Mouse (Mus musculus): Measurements from ENCODE around the gene Ppp2r2c. TPM values are rescaled to one million over a fixed set of nuclear protein-coding genes. Genes with fewer than 3 reads are reported as not detected.

Ppp2r2c gene
- polyA plus RNA-seq, 1 experiment from 2014 or later = 0.24 TPM

GRCm38 (mm10) chr5:36887299-36887988 is 19.1 kb downstream of the Ppp2r2c start:
- ATAC-seq (ENCODE audit: insufficient number of reproducible peaks, low FRiP score, low TSS enrichment, low read depth) (no peak; the same call in 1 of the 2 replicates), DNase-seq (ENCODE audit: low spot score) (no peak)
- H3K27ac ChIP-seq (replicated peaks; ENCODE audit: low read depth, low read length) = no peak overlapping the region
- H3K9me3 ChIP-seq (ENCODE audit: control insufficient read depth, low read length) = no peaks in the 10 kb centered on the region
- 0 out of 2 replicates have a peak, but pooled peaks cover 3% of the 10 kb centered on the region for H3K27me3 ChIP-seq (ENCODE audit: control insufficient read depth, insufficient read depth, low read length)
- H3K36me3 ChIP-seq (ENCODE audit: control insufficient read depth, insufficient read depth, low read length) = no peaks in the 10 kb centered on the region
- no peak overlapping the region for H3K4me3 ChIP-seq (ENCODE audit: low read depth, low read length)
- H3K4me2 ChIP-seq (ENCODE audit: low read depth, severe bottlenecking) = no peak overlapping the region
- no peak overlapping the region for H3K9ac ChIP-seq (ENCODE audit: low read length)
- WGBS = 30% methylated on average over 9 of the region's 9 CpGs
- no peaks in the 10 kb centered on the region; the same call in 1 of the 2 replicates for H3K4me1 ChIP-seq (ENCODE audit: control insufficient read depth, insufficient read depth, low read length)

- Histone ChIP-seq H3K4me3 (ENCODE audit: low read depth, low read length) (no peak overlapping the region), H3K4me1 (ENCODE audit: control insufficient read depth, insufficient read depth, low read length) (no peaks in the 10 kb centered on the region; the same call in 1 of the 2 replicates), H3K9ac (ENCODE audit: low read length) (no peak overlapping the region), H3K27ac (replicated peaks; ENCODE audit: low read depth, low read length) (no peak overlapping the region), H3K36me3 (ENCODE audit: control insufficient read depth, insufficient read depth, low read length) (no peaks in the 10 kb centered on the region), H3K4me2 (ENCODE audit: low read depth, severe bottlenecking) (no peak overlapping the region), H3K27me3 (ENCODE audit: control insufficient read depth, insufficient read depth, low read length) (0 out of 2 replicates have a peak, but pooled peaks cover 3% of the 10 kb centered on the region), H3K9me3 (ENCODE audit: control insufficient read depth, low read length) (no peaks in the 10 kb centered on the region)
- DNase-seq (ENCODE audit: low spot score) = no peak
- WGBS = 82% methylated on average over 8 of the region's 8 CpGs
- ATAC-seq (ENCODE audit: insufficient number of reproducible peaks, low FRiP score, low TSS enrichment, low read depth) = no peak
These were observed 20.2 kb downstream of the Ppp2r2c start for GRCm38 (mm10) chr5:36888501-36888900.

GRCm38 (mm10) chr5:36888911-36889310 is 20.6 kb downstream of the Ppp2r2c start:
- no peak overlapping the region for H3K27ac ChIP-seq (replicated peaks; ENCODE audit: low read depth, low read length)
- no peaks in the 10 kb centered on the region for H3K9me3 ChIP-seq (ENCODE audit: control insufficient read depth, low read length)
- 0 out of 2 replicates have a peak, but pooled peaks cover 3% of the 10 kb centered on the region for H3K27me3 ChIP-seq (ENCODE audit: control insufficient read depth, insufficient read depth, low read length)
- no peaks in the 10 kb centered on the region; the same call in 1 of the 2 replicates for H3K4me1 ChIP-seq (ENCODE audit: control insufficient read depth, insufficient read depth, low read length)
- H3K4me2 ChIP-seq (ENCODE audit: low read depth, severe bottlenecking) = no peak overlapping the region
- H3K4me3 ChIP-seq (ENCODE audit: low read depth, low read length) = no peak overlapping the region
- ATAC-seq (ENCODE audit: insufficient number of reproducible peaks, low FRiP score, low TSS enrichment, low read depth) (no peak), DNase-seq (ENCODE audit: low spot score) (no peak)
- H3K9ac ChIP-seq (ENCODE audit: low read length) = no peak overlapping the region
- 88% methylated on average over 11 of the region's 11 CpGs for WGBS
- no peaks in the 10 kb centered on the region for H3K36me3 ChIP-seq (ENCODE audit: control insufficient read depth, insufficient read depth, low read length)

DNA sequence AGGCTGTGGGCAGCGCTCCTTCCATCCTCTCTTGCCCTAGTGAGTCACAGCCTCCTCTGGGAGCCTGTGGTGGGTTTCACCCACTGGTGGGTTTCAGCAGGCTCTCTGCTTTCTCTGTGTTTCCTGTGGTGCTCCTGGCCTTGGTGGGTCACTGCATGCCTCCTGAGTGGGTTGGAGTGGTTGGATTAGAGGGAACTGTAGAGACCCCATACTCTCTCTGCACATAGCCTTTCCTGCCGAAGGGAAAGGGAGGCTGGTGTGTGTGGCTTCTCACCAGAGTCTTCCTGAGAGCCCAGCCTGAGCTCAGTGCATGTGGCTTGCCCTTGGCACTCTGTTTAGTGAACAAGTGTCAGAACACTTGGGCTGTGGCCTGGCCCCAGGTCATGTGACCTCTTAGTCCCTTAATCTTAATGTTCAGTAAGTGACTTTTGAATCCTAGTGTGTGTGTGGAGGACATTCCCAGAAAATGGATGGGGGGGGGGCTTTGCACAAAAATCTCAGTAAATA is 21.1 kb downstream of the Ppp2r2c start:
- no peak overlapping the region for H3K27ac ChIP-seq (replicated peaks; ENCODE audit: low read depth, low read length)
- H3K4me2 ChIP-seq (ENCODE audit: low read depth, severe bottlenecking) = no peak overlapping the region
- H3K4me3 ChIP-seq (ENCODE audit: low read depth, low read length) = no peak overlapping the region
- 91% methylated on average over 2 of the region's 2 CpGs for whole genome bisulfite sequencing
- no peak for ATAC-seq (ENCODE audit: insufficient number of reproducible peaks, low FRiP score, low TSS enrichment, low read depth)
- no peak for DNase-seq (ENCODE audit: low spot score)
- H3K27me3 ChIP-seq (ENCODE audit: control insufficient read depth, insufficient read depth, low read length) = 0 out of 2 replicates have a peak, but pooled peaks cover 3% of the 10 kb centered on the region
- no peaks in the 10 kb centered on the region for H3K9me3 ChIP-seq (ENCODE audit: control insufficient read depth, low read length)
- no peaks in the 10 kb centered on the region for H3K36me3 ChIP-seq (ENCODE audit: control insufficient read depth, insufficient read depth, low read length)
- no peaks in the 10 kb centered on the region; the same call in 1 of the 2 replicates for H3K4me1 ChIP-seq (ENCODE audit: control insufficient read depth, insufficient read depth, low read length)
- H3K9ac ChIP-seq (ENCODE audit: low read length) = no peak overlapping the region

- Histone ChIP-seq H3K9me3 (ENCODE audit: control insufficient read depth, low read length) (no peaks in the 10 kb centered on the region), H3K9ac (ENCODE audit: low read length) (no peak overlapping the region), H3K4me3 (ENCODE audit: low read depth, low read length) (no peak overlapping the region), H3K4me2 (ENCODE audit: low read depth, severe bottlenecking) (no peak overlapping the region), H3K27me3 (ENCODE audit: control insufficient read depth, insufficient read depth, low read length) (0 out of 2 replicates have a peak, but pooled peaks cover 3% of the 10 kb centered on the region), H3K27ac (replicated peaks; ENCODE audit: low read depth, low read length) (no peak overlapping the region), H3K4me1 (ENCODE audit: control insufficient read depth, insufficient read depth, low read length) (no peaks in the 10 kb centered on the region; the same call in 1 of the 2 replicates), H3K36me3 (ENCODE audit: control insufficient read depth, insufficient read depth, low read length) (no peaks in the 10 kb centered on the region)
- ATAC-seq (ENCODE audit: insufficient number of reproducible peaks, low FRiP score, low TSS enrichment, low read depth) (no peak), DNase-seq (ENCODE audit: low spot score) (no peak)
- WGBS = 44% methylated on average over 9 of the region's 9 CpGs
These were observed 22.5 kb downstream of the Ppp2r2c start for GRCm38 (mm10) chr5:36890794-36891193.

- DNase-seq (ENCODE audit: low spot score) = no peak
- Histone ChIP-seq H3K36me3 (ENCODE audit: control insufficient read depth, insufficient read depth, low read length) (no peaks in the 10 kb centered on the region), H3K4me2 (ENCODE audit: low read depth, severe bottlenecking) (no peak overlapping the region), H3K9me3 (ENCODE audit: control insufficient read depth, low read length) (no peaks in the 10 kb centered on the region), H3K4me1 (ENCODE audit: control insufficient read depth, insufficient read depth, low read length) (no peaks in the 10 kb centered on the region; the same call in 1 of the 2 replicates), H3K4me3 (ENCODE audit: low read depth, low read length) (no peak overlapping the region), H3K27ac (replicated peaks; ENCODE audit: low read depth, low read length) (no peak overlapping the region), H3K27me3 (ENCODE audit: control insufficient read depth, insufficient read depth, low read length) (peaks cover 3% of the 10 kb centered on the region; the same call in 1 of the 2 replicates), H3K9ac (ENCODE audit: low read length) (no peak overlapping the region)
- ATAC-seq (ENCODE audit: insufficient number of reproducible peaks, low FRiP score, low TSS enrichment, low read depth) = no peak
- 54% methylated on average over 4 of the region's 4 CpGs for WGBS
These were observed 23.6 kb downstream of the Ppp2r2c start for GRCm38 (mm10) chr5:36891793-36892470.

DNA sequence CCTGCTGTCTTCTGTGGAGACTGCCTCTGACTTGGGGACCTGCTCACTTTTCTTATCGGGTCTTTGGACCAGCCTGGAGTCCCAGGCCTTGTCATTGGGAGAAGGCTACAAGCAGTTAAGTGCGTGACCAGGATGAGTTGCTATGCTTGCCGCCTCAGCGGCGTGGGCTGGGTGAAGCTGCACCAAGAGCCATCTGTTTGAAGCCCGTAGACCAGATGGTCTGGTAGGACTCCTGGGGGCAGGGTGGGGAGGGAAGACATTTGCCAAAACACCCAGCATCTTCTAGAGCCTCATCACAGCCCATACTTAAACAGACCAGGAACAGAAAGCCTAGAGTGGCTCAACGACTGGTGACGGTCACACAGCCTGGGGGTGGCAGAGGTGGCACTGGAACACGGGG is 24.9 kb downstream of the Ppp2r2c start:
- H3K36me3 ChIP-seq (ENCODE audit: control insufficient read depth, insufficient read depth, low read length) = no peaks in the 10 kb centered on the region

GRCm38 (mm10) chr5:36894070-36894469 is 25.8 kb downstream of the Ppp2r2c start:
- no peak overlapping the region for H3K4me3 ChIP-seq (ENCODE audit: low read depth, low read length)
- H3K36me3 ChIP-seq (ENCODE audit: control insufficient read depth, insufficient read depth, low read length) = no peaks in the 10 kb centered on the region
- ATAC-seq (ENCODE audit: insufficient number of reproducible peaks, low FRiP score, low TSS enrichment, low read depth) (no peak), DNase-seq (ENCODE audit: low spot score) (no peak)
- WGBS = 69% methylated on average over 10 of the region's 10 CpGs
- no peaks in the 10 kb centered on the region for H3K4me1 ChIP-seq (ENCODE audit: control insufficient read depth, insufficient read depth, low read length)
- H3K4me2 ChIP-seq (ENCODE audit: low read depth, severe bottlenecking) = no peak overlapping the region
- H3K9ac ChIP-seq (ENCODE audit: low read length) = no peak overlapping the region
- H3K27me3 ChIP-seq (ENCODE audit: control insufficient read depth, insufficient read depth, low read length) = peaks cover 3% of the 10 kb centered on the region; the same call in 1 of the 2 replicates
- H3K27ac ChIP-seq (replicated peaks; ENCODE audit: low read depth, low read length) = no peak overlapping the region
- H3K9me3 ChIP-seq (ENCODE audit: control insufficient read depth, low read length) = no peaks in the 10 kb centered on the region

More for the DNA sequence above, 24.9 kb downstream of the Ppp2r2c start:
- H3K4me2 ChIP-seq (ENCODE audit: low read depth, severe bottlenecking) = no peak overlapping the region
- H3K4me1 ChIP-seq (ENCODE audit: control insufficient read depth, insufficient read depth, low read length) = no peaks in the 10 kb centered on the region
- DNase-seq (ENCODE audit: low spot score) (no peak), ATAC-seq (ENCODE audit: insufficient number of reproducible peaks, low FRiP score, low TSS enrichment, low read depth) (no peak)
- H3K9me3 ChIP-seq (ENCODE audit: control insufficient read depth, low read length) = no peaks in the 10 kb centered on the region
- 70% methylated on average over 9 of the region's 9 CpGs for WGBS
- peaks cover 3% of the 10 kb centered on the region; the same call in 1 of the 2 replicates for H3K27me3 ChIP-seq (ENCODE audit: control insufficient read depth, insufficient read depth, low read length)
- no peak overlapping the region for H3K4me3 ChIP-seq (ENCODE audit: low read depth, low read length)
- H3K9ac ChIP-seq (ENCODE audit: low read length) = no peak overlapping the region
- H3K27ac ChIP-seq (replicated peaks; ENCODE audit: low read depth, low read length) = no peak overlapping the region

Data from limb, embryonic 11.5 days (tissue).